Mouse (Mus musculus): ENCODE results near the gene Sh2d4b.
A peak's percentile ranks its signal among the peaks of the same experiment; 100 is the strongest.

The Sh2d4b gene

GRCm38 (mm10) chr14:40893196-40893595 is at the start of gene Sh2d4b:
TSS of gene Sh2d4b (minus strand) at chr14:40893266.
- no peak for DNase-seq

- DNase-seq, result no peak
Observed at GRCm38 (mm10) chr14:40942429-40942828, 49.4 kb upstream of the Sh2d4b start.

GRCm38 (mm10) chr14:40938380-40938987 is 45.4 kb upstream of the Sh2d4b start:
- DNase-seq, result no peak

- DNase-seq, result no peak
Observed at GRCm38 (mm10) chr14:40937052-40937451, 44.0 kb upstream of the Sh2d4b start.

- DNase-seq, result no peak
Observed at GRCm38 (mm10) chr14:40935481-40935880, 42.4 kb upstream of the Sh2d4b start.

- DNase-seq, result no peak
Observed at GRCm38 (mm10) chr14:40935054-40935453, 42.0 kb upstream of the Sh2d4b start.

- no peak for DNase-seq
Observed at GRCm38 (mm10) chr14:40933328-40933727, 40.3 kb upstream of the Sh2d4b start.

- DNase-seq, result no peak
Observed at GRCm38 (mm10) chr14:40932225-40932624, 39.2 kb upstream of the Sh2d4b start.

GRCm38 (mm10) chr14:40931115-40931829 is 38.2 kb upstream of the Sh2d4b start:
- DNase-seq, result no peak

- no peak for DNase-seq
Observed at GRCm38 (mm10) chr14:40929943-40930342, 36.9 kb upstream of the Sh2d4b start.

GRCm38 (mm10) chr14:40928897-40929296 is 35.8 kb upstream of the Sh2d4b start:
- DNase-seq, result no peak

- DNase-seq, result no peak
Observed at GRCm38 (mm10) chr14:40927041-40927440, 34.0 kb upstream of the Sh2d4b start.

- no peak for DNase-seq
Observed at GRCm38 (mm10) chr14:40924378-40925113, 31.5 kb upstream of the Sh2d4b start.

GRCm38 (mm10) chr14:40921241-40921640 is 28.2 kb upstream of the Sh2d4b start:
- no peak for DNase-seq

- no peak for DNase-seq
Observed at GRCm38 (mm10) chr14:40919521-40919920, 26.5 kb upstream of the Sh2d4b start.

GRCm38 (mm10) chr14:40918477-40918876 is 25.4 kb upstream of the Sh2d4b start:
- no peak for DNase-seq

GRCm38 (mm10) chr14:40917632-40918031 is 24.6 kb upstream of the Sh2d4b start:
- DNase-seq, result peak; percentile 86

- DNase-seq, result no peak
Observed at GRCm38 (mm10) chr14:40916667-40917066, 23.6 kb upstream of the Sh2d4b start.

- DNase-seq, result no peak
Observed at GRCm38 (mm10) chr14:40915838-40916237, 22.8 kb upstream of the Sh2d4b start.

GRCm38 (mm10) chr14:40914701-40915100 is 21.6 kb upstream of the Sh2d4b start:
- no peak for DNase-seq

- DNase-seq, result no peak
Observed at GRCm38 (mm10) chr14:40913709-40914108, 20.6 kb upstream of the Sh2d4b start.

GRCm38 (mm10) chr14:40911529-40911928 is 18.5 kb upstream of the Sh2d4b start:
- DNase-seq, result no peak

GRCm38 (mm10) chr14:40908763-40909162 is 15.7 kb upstream of the Sh2d4b start:
- DNase-seq, result no peak

GRCm38 (mm10) chr14:40906770-40907169 is 13.7 kb upstream of the Sh2d4b start:
- no peak for DNase-seq
